Mouse (Mus musculus): Measurements from ENCODE around the gene Ntsr1.

Gene Ntsr1

DNA sequence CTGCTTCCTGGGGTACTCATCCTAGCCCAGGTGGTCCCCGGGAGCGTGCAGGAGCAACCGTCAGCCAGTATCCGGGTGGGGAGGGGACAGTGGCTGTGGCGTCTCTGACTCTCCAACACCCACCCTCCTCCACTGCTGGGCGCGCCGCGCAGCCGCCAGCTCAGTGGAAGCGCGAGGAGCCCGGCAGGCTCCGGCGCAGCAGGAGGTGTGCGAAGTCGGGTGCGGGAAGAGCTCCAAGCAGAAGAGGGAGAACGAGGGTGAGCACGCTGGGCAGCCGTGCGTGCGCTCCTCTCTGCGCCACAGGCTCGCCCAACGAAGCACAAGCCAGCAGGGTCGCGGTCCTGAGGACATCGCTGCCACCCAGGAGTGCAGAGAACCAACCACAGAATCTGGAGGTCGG is at the start of gene Ntsr1:
Gene Ntsr1 (plus strand): TSS at position 236 of the 400 bp plus-strand sequence.
- Histone ChIP-seq H3K36me3 (ENCODE audit: control insufficient read depth, insufficient read depth, low read length, poor library complexity, severe bottlenecking) (no peaks in the 10 kb centered on the region), H3K27me3 (ENCODE audit: control insufficient read depth, insufficient read depth, low read length, poor library complexity, severe bottlenecking) (no peaks in the 10 kb centered on the region)
- no peak for DNase-seq (ENCODE audit: low read depth, low spot score)

DNA sequence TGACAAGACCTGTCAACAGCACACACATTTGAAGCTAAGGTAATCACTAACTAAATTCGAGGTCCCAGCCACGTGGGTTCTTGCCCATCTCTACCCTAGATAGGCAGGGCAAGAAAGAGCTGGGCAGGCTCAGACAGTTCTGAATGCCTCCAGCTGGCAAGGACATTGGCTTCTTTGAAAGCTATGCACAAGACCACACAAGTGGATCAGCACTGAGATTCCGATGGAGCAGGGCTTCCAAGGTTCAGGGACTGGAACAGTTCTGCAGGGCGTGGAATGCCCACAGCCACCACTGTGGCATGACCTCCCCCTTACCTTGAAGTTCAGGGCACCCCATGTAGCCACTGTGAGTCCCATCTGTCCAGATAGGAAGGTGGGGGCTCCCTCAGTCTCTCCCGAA is 49.2 kb upstream of the Ntsr1 start:
- no peak for DNase-seq (ENCODE audit: low read depth, low spot score)
- no peaks in the 10 kb centered on the region for H3K27me3 ChIP-seq (ENCODE audit: control insufficient read depth, insufficient read depth, low read length, poor library complexity, severe bottlenecking)
- no peaks in the 10 kb centered on the region for H3K36me3 ChIP-seq (ENCODE audit: control insufficient read depth, insufficient read depth, low read length, poor library complexity, severe bottlenecking)

- H3K27me3 ChIP-seq (ENCODE audit: control insufficient read depth, insufficient read depth, low read length, poor library complexity, severe bottlenecking), result no peaks in the 10 kb centered on the region
- DNase-seq (ENCODE audit: low read depth, low spot score), result peak; percentile 91
- H3K36me3 ChIP-seq (ENCODE audit: control insufficient read depth, insufficient read depth, low read length, poor library complexity, severe bottlenecking), result no peaks in the 10 kb centered on the region
These were observed 43.8 kb upstream of the Ntsr1 start, which contains the start of gene Slco4a1 for GRCm38 (mm10) chr2:180455723-180456698. TSS of gene Slco4a1 (plus strand) at chr2:180456245.

GRCm38 (mm10) chr2:180456705-180457104 is 43.1 kb upstream of the Ntsr1 start:
- DNase-seq (ENCODE audit: low read depth, low spot score), result no peak
- Histone ChIP-seq H3K36me3 (ENCODE audit: control insufficient read depth, insufficient read depth, low read length, poor library complexity, severe bottlenecking) (no peaks in the 10 kb centered on the region), H3K27me3 (ENCODE audit: control insufficient read depth, insufficient read depth, low read length, poor library complexity, severe bottlenecking) (no peaks in the 10 kb centered on the region)

- no peak for DNase-seq (ENCODE audit: low read depth, low spot score)
- H3K27me3 ChIP-seq (ENCODE audit: control insufficient read depth, insufficient read depth, low read length, poor library complexity, severe bottlenecking), result no peaks in the 10 kb centered on the region
These were observed 42.1 kb upstream of the Ntsr1 start for GRCm38 (mm10) chr2:180457680-180458079.

GRCm38 (mm10) chr2:180459437-180459836 is 40.3 kb upstream of the Ntsr1 start:
- H3K27me3 ChIP-seq (ENCODE audit: control insufficient read depth, insufficient read depth, low read length, poor library complexity, severe bottlenecking), result no peaks in the 10 kb centered on the region
- no peak for DNase-seq (ENCODE audit: low read depth, low spot score)
- no peaks in the 10 kb centered on the region; the same call in 1 of the 2 replicates for H3K36me3 ChIP-seq (ENCODE audit: control insufficient read depth, insufficient read depth, low read length, poor library complexity, severe bottlenecking)

More at GRCm38 (mm10) chr2:180457680-180458079, 42.1 kb upstream of the Ntsr1 start:
- no peaks in the 10 kb centered on the region for H3K36me3 ChIP-seq (ENCODE audit: control insufficient read depth, insufficient read depth, low read length, poor library complexity, severe bottlenecking)

- H3K36me3 ChIP-seq (ENCODE audit: control insufficient read depth, insufficient read depth, low read length, poor library complexity, severe bottlenecking), result no peaks in the 10 kb centered on the region; the same call in 1 of the 2 replicates
- DNase-seq (ENCODE audit: low read depth, low spot score), result no peak
- H3K27me3 ChIP-seq (ENCODE audit: control insufficient read depth, insufficient read depth, low read length, poor library complexity, severe bottlenecking), result no peaks in the 10 kb centered on the region
These were observed 39.0 kb upstream of the Ntsr1 start for GRCm38 (mm10) chr2:180460801-180461200.

DNA sequence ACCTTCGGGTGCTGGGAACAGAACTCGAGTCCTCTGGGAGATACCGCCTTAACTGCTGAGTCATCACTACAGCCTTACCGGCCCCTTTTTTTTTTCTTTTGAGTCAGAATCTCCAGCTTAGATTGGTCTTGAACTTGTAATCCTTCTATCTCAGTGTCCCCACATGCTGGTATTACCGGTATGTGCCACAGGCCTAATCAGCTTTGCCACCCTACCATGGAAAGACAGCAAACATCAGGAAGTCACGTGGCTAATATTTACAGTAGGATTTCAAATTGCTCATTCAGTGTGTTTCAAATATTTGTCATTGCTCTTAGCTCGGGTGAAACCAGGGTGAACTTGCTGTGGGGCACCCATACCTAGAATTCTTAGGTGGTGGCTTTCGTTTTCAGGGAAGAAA is 37.2 kb upstream of the Ntsr1 start:
- no peak for DNase-seq (ENCODE audit: low read depth, low spot score)
- H3K27me3 ChIP-seq (ENCODE audit: control insufficient read depth, insufficient read depth, low read length, poor library complexity, severe bottlenecking), result no peaks in the 10 kb centered on the region
- H3K36me3 ChIP-seq (ENCODE audit: control insufficient read depth, insufficient read depth, low read length, poor library complexity, severe bottlenecking), result no peaks in the 10 kb centered on the region; the same call in none of the 2 replicates

GRCm38 (mm10) chr2:180466505-180466904 is 33.3 kb upstream of the Ntsr1 start:
- no peaks in the 10 kb centered on the region for H3K27me3 ChIP-seq (ENCODE audit: control insufficient read depth, insufficient read depth, low read length, poor library complexity, severe bottlenecking)
- H3K36me3 ChIP-seq (ENCODE audit: control insufficient read depth, insufficient read depth, low read length, poor library complexity, severe bottlenecking), result peaks cover 2% of the 10 kb centered on the region
- DNase-seq (ENCODE audit: low read depth, low spot score), result no peak

- no peak for DNase-seq (ENCODE audit: low read depth, low spot score)
- peaks cover 2% of the 10 kb centered on the region for H3K36me3 ChIP-seq (ENCODE audit: control insufficient read depth, insufficient read depth, low read length, poor library complexity, severe bottlenecking)
- no peaks in the 10 kb centered on the region for H3K27me3 ChIP-seq (ENCODE audit: control insufficient read depth, insufficient read depth, low read length, poor library complexity, severe bottlenecking)
These were observed 30.9 kb upstream of the Ntsr1 start for GRCm38 (mm10) chr2:180468871-180469270.

DNA sequence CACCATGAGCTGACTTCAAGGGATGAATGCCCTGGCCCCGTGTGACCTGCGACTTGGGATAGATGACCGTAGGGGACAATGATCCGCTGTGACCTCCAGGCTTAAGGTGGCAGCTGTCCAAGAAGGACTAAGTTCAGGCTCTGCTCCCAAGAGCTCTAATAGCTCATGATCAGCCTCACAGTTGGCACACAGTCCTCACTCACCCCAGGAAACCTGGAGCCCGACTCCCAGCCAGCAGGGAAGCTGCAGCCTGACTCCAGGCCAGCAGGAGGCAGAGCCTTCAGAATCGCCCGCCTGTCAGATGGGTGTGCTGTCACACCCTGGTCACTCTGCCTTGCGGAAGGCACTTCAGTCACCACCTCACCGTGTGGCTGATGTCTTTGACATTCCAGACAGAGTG is 30.0 kb upstream of the Ntsr1 start:
- Histone ChIP-seq H3K36me3 (ENCODE audit: control insufficient read depth, insufficient read depth, low read length, poor library complexity, severe bottlenecking) (peaks cover 2% of the 10 kb centered on the region), H3K27me3 (ENCODE audit: control insufficient read depth, insufficient read depth, low read length, poor library complexity, severe bottlenecking) (no peaks in the 10 kb centered on the region)
- DNase-seq (ENCODE audit: low read depth, low spot score), result no peak

GRCm38 (mm10) chr2:180472306-180473079 is 27.3 kb upstream of the Ntsr1 start:
- peak; percentile 63 for DNase-seq (ENCODE audit: low read depth, low spot score)
- peaks cover 2% of the 10 kb centered on the region for H3K36me3 ChIP-seq (ENCODE audit: control insufficient read depth, insufficient read depth, low read length, poor library complexity, severe bottlenecking)
- no peaks in the 10 kb centered on the region for H3K27me3 ChIP-seq (ENCODE audit: control insufficient read depth, insufficient read depth, low read length, poor library complexity, severe bottlenecking)

DNA sequence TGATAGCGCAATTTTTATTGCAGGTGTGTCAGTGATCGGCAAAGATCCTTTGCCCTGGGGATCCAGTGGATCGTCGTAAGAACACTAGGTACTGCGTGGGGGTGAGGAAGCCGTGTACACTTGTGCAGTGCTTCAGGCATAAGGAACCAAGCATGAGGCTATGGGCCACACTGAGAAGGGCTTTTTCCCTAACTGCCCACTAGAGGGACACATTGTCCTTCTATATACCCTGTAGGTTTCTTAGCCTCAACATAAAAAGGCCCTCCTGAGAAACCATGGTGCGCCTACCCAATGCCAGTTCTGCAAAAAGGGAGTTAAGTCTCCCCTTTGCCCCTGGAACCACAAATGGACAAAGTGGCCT is 26.7 kb upstream of the Ntsr1 start:
- DNase-seq (ENCODE audit: low read depth, low spot score), result peak; percentile 69
- Histone ChIP-seq H3K36me3 (ENCODE audit: control insufficient read depth, insufficient read depth, low read length, poor library complexity, severe bottlenecking) (peaks cover 2% of the 10 kb centered on the region; the same call in 1 of the 2 replicates), H3K27me3 (ENCODE audit: control insufficient read depth, insufficient read depth, low read length, poor library complexity, severe bottlenecking) (no peaks in the 10 kb centered on the region)

DNA sequence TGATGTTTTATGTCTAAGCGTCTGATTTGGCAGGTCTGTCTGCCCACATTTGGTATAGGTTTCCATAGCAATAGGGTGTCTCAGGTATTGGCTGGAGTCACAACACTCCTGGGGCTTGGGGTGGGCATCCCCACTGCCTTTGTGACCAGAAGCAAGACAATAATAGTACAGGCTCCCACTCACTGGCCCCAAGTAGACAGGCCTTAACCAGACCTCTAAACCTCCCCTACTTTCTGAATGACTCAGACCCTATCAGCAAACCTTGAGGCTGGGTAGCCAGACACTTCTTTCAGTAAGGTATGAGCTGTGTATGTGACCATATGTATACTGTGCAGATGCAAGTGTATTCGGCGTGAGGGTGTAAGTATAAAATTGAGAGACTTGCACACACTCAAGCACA is 24.9 kb upstream of the Ntsr1 start:
- DNase-seq (ENCODE audit: low read depth, low spot score), result no peak
- no peaks in the 10 kb centered on the region for H3K27me3 ChIP-seq (ENCODE audit: control insufficient read depth, insufficient read depth, low read length, poor library complexity, severe bottlenecking)
- H3K36me3 ChIP-seq (ENCODE audit: control insufficient read depth, insufficient read depth, low read length, poor library complexity, severe bottlenecking), result no peaks in the 10 kb centered on the region

GRCm38 (mm10) chr2:180482274-180482673 is 17.5 kb upstream of the Ntsr1 start:
- H3K36me3 ChIP-seq (ENCODE audit: control insufficient read depth, insufficient read depth, low read length, poor library complexity, severe bottlenecking), result no peaks in the 10 kb centered on the region
- peak; percentile 4 for DNase-seq (ENCODE audit: low read depth, low spot score)
- H3K27me3 ChIP-seq (ENCODE audit: control insufficient read depth, insufficient read depth, low read length, poor library complexity, severe bottlenecking), result no peaks in the 10 kb centered on the region

All from splenic B cell, adult 2 months (primary cell).